Mouse (Mus musculus) cerebellum, adult 2 months (tissue): ENCODE measurements around the gene Dpp6.

Source experiments
- CTCF ChIP-seq: fragments of 200-500 bp; IDR thresholded peaks from 2 replicates; pipeline ENCODE4 v1.5.1; 2011; ENCODE audit warnings: low read depth, mild to moderate bottlenecking, control low read depth, low read length, moderate library complexity, borderline replicate concordance; ENCODE audit not compliant: insufficient read depth
- POLR2A ChIP-seq: fragments of 200-500 bp; IDR thresholded peaks from 2 replicates; pipeline ENCODE4 v1.6.1; 2011; ENCODE audit warnings: low read length, control low read depth, borderline replicate concordance; ENCODE audit not compliant: insufficient read depth

GRCm38 (mm10) chr5:27052441-27052840 is 235.4 kb downstream of the Dpp6 start:
- no peak for TF ChIP-seq CTCF
- TF ChIP-seq POLR2A: no peak
